Mouse (Mus musculus): ENCODE data around the gene Nxpe3. TPM values are rescaled to one million over a fixed set of nuclear protein-coding genes. Genes with fewer than 3 reads are reported as not detected.

Nxpe3 gene
- polyA plus RNA-seq, 1 experiment = 6.1 TPM

DNA sequence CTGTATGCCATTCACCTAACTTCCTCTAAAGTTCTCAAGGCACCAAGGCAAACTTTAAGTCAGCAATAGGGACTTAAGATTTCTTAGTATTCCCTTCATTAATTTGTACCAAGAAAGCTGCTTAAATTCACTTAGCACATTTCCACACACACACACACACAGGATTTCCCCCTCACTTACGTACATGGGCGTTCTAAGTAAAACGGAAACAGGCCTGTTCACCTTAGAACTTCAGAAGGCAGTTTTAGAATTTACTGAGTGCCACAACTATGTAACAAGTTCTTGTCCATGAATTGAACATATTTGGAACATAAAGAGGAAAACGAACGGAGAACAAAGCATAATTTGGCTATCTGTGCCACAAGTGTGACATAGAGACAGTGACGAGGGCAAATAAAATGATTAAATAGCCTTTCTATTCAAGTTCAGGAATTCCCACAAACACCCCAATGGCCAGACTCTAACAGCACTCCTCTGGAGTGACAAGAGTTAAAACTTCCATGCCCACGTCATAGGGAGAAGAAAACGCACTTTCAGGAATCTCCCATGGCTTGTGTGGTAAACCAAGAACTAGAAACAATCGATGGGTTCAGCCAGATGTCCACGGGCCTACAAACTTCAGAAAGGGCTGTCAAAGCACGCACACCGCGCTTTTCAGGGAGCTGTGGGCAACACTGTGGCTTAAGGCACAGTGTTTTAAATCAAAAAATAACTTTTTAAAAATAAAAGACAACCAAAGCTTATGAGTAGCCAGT lies 74.7 kb downstream of the Nxpe3 start:
- Histone ChIP-seq H3K27me3 (ENCODE audit: control insufficient read depth, insufficient read depth, low read length) (no peaks in the 10 kb centered on the region), H3K4me3 (ENCODE audit: extremely low read depth, insufficient read depth, insufficient read length) (peak overlapping the region; percentile 86), H3K27ac (ENCODE audit: insufficient read depth, low read length) (peak overlapping the region; percentile 100), H3K36me3 (ENCODE audit: control insufficient read depth, insufficient read depth, low read length) (peaks cover 29% of the 10 kb centered on the region), H3K4me1 (ENCODE audit: control insufficient read depth, insufficient read depth, insufficient read length) (no peaks in the 10 kb centered on the region)
- DNase-seq (ENCODE audit: low read depth in 1 of 2, low spot score in 2 of 2) = peak in 1 of 2 experiments; percentile 53
- WGBS = 4% methylated on average over 13 of the region's 13 CpGs
- TF ChIP-seq POLR2A (IDR thresholded peaks at IDR 0.05; ENCODE audit: low read depth, low read length) (no peak; the same call in 1 of the 2 replicates), CTCF (IDR thresholded peaks at IDR 0.05; ENCODE audit: extremely low read depth, insufficient read depth, insufficient read length, insufficient replicate concordance) (no peak)

GRCm38 (mm10) chr16:55819186-55819861 lies 75.8 kb downstream of the Nxpe3 start:
- 29% methylated on average over 15 of the region's 15 CpGs for WGBS
- Histone ChIP-seq H3K27me3 (ENCODE audit: control insufficient read depth, insufficient read depth, low read length) (no peaks in the 10 kb centered on the region), H3K36me3 (ENCODE audit: control insufficient read depth, insufficient read depth, low read length) (peaks cover 37% of the 10 kb centered on the region), H3K4me3 (ENCODE audit: extremely low read depth, insufficient read depth, insufficient read length) (peak overlapping the region; percentile 86), H3K4me1 (ENCODE audit: control insufficient read depth, insufficient read depth, insufficient read length) (no peaks in the 10 kb centered on the region), H3K27ac (ENCODE audit: insufficient read depth, low read length) (peak overlapping the region; percentile 69)
- TF ChIP-seq CTCF (IDR thresholded peaks at IDR 0.05; ENCODE audit: extremely low read depth, insufficient read depth, insufficient read length, insufficient replicate concordance) (no peak), POLR2A (IDR thresholded peaks at IDR 0.05; ENCODE audit: low read depth, low read length) (no peak)
- DNase-seq (ENCODE audit: low read depth in 1 of 2, low spot score in 2 of 2) = no peak

GRCm38 (mm10) chr16:55817717-55818515 lies 77.2 kb downstream of the Nxpe3 start:
- no peak overlapping the region for H3K4me3 ChIP-seq (ENCODE audit: extremely low read depth, insufficient read depth, insufficient read length)
- no peaks in the 10 kb centered on the region for H3K4me1 ChIP-seq (ENCODE audit: control insufficient read depth, insufficient read depth, insufficient read length)
- no peak overlapping the region for H3K27ac ChIP-seq (ENCODE audit: insufficient read depth, low read length)
- WGBS = 95% methylated on average over 28 of the region's 28 CpGs
- DNase-seq (ENCODE audit: low read depth in 1 of 2, low spot score in 2 of 2) = no peak
- no peaks in the 10 kb centered on the region for H3K27me3 ChIP-seq (ENCODE audit: control insufficient read depth, insufficient read depth, low read length)
- TF ChIP-seq POLR2A (IDR thresholded peaks at IDR 0.05; ENCODE audit: low read depth, low read length) = no peak
- TF ChIP-seq CTCF (IDR thresholded peaks at IDR 0.05; ENCODE audit: extremely low read depth, insufficient read depth, insufficient read length, insufficient replicate concordance) = no peak
- peaks cover 48% of the 10 kb centered on the region for H3K36me3 ChIP-seq (ENCODE audit: control insufficient read depth, insufficient read depth, low read length)

- H3K27me3 ChIP-seq (ENCODE audit: control insufficient read depth, insufficient read depth, low read length) = no peaks in the 10 kb centered on the region
- peaks cover 56% of the 10 kb centered on the region for H3K36me3 ChIP-seq (ENCODE audit: control insufficient read depth, insufficient read depth, low read length)
- TF ChIP-seq POLR2A (IDR thresholded peaks at IDR 0.05; ENCODE audit: low read depth, low read length) (no peak), CTCF (IDR thresholded peaks at IDR 0.05; ENCODE audit: extremely low read depth, insufficient read depth, insufficient read length, insufficient replicate concordance) (no peak)
- H3K4me1 ChIP-seq (ENCODE audit: control insufficient read depth, insufficient read depth, insufficient read length) = no peaks in the 10 kb centered on the region
- no peak for DNase-seq (ENCODE audit: low read depth in 1 of 2, low spot score in 2 of 2)
- no peak overlapping the region for H3K27ac ChIP-seq (ENCODE audit: insufficient read depth, low read length)
- WGBS = 94% methylated on average over 13 of the region's 13 CpGs
- no peak overlapping the region for H3K4me3 ChIP-seq (ENCODE audit: extremely low read depth, insufficient read depth, insufficient read length)
These were observed 78.7 kb downstream of the Nxpe3 start for GRCm38 (mm10) chr16:55816202-55816941.

GRCm38 (mm10) chr16:55815466-55815865 lies 79.6 kb downstream of the Nxpe3 start:
- no peaks in the 10 kb centered on the region for H3K4me1 ChIP-seq (ENCODE audit: control insufficient read depth, insufficient read depth, insufficient read length)
- 91% methylated on average over 14 of the region's 14 CpGs for WGBS
- H3K27ac ChIP-seq (ENCODE audit: insufficient read depth, low read length) = no peak overlapping the region
- peaks cover 60% of the 10 kb centered on the region for H3K36me3 ChIP-seq (ENCODE audit: control insufficient read depth, insufficient read depth, low read length)
- DNase-seq (ENCODE audit: low read depth in 1 of 2, low spot score in 2 of 2) = no peak
- no peaks in the 10 kb centered on the region for H3K27me3 ChIP-seq (ENCODE audit: control insufficient read depth, insufficient read depth, low read length)
- TF ChIP-seq POLR2A (IDR thresholded peaks at IDR 0.05; ENCODE audit: low read depth, low read length) (no peak), CTCF (IDR thresholded peaks at IDR 0.05; ENCODE audit: extremely low read depth, insufficient read depth, insufficient read length, insufficient replicate concordance) (no peak)
- no peak overlapping the region for H3K4me3 ChIP-seq (ENCODE audit: extremely low read depth, insufficient read depth, insufficient read length)

- Histone ChIP-seq H3K27me3 (ENCODE audit: control insufficient read depth, insufficient read depth, low read length) (no peaks in the 10 kb centered on the region), H3K4me1 (ENCODE audit: control insufficient read depth, insufficient read depth, insufficient read length) (no peaks in the 10 kb centered on the region), H3K36me3 (ENCODE audit: control insufficient read depth, insufficient read depth, low read length) (peaks cover 61% of the 10 kb centered on the region), H3K27ac (ENCODE audit: insufficient read depth, low read length) (no peak overlapping the region), H3K4me3 (ENCODE audit: extremely low read depth, insufficient read depth, insufficient read length) (no peak overlapping the region)
- TF ChIP-seq CTCF (IDR thresholded peaks at IDR 0.05; ENCODE audit: extremely low read depth, insufficient read depth, insufficient read length, insufficient replicate concordance) (no peak), POLR2A (IDR thresholded peaks at IDR 0.05; ENCODE audit: low read depth, low read length) (no peak)
- 92% methylated on average over 6 of the region's 6 CpGs for WGBS
- DNase-seq (ENCODE audit: low read depth in 1 of 2, low spot score in 2 of 2) = no peak
These were observed 80.4 kb downstream of the Nxpe3 start for GRCm38 (mm10) chr16:55814686-55815085.
